Mouse (Mus musculus) cerebellum, adult 2 months (tissue): ENCODE measurements at regions not wholly inside any gene's neighbourhood (a gene's known extent, or its start where the extent isn't known, plus 50 kb on each side); places are given as distances from the start of the nearest gene placed in this dataset.

Experiments used
- CTCF ChIP-seq: fragments of 200-500 bp; IDR thresholded peaks from 2 replicates; pipeline ENCODE4 v1.5.1; 2011; ENCODE audit warnings: low read depth, mild to moderate bottlenecking, control low read depth, low read length, moderate library complexity, borderline replicate concordance; ENCODE audit not compliant: insufficient read depth
- POLR2A ChIP-seq: fragments of 200-500 bp; IDR thresholded peaks from 2 replicates; pipeline ENCODE4 v1.6.1; 2011; ENCODE audit warnings: low read length, control low read depth, borderline replicate concordance; ENCODE audit not compliant: insufficient read depth

DNA sequence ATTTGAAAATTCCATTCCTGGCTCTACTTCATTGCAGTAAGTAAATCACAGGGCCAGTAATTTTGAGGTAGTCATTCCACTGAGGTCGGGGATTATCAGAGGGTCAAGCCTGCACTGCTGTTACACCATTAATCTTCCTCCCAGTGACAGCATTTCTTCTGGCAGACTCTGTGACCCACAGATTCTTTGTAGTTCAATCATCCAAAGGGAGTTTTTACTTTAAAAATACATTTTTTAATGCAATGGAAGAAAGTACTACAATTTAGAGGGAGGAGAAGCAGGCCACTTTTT, 537.6 kb downstream of the Ccdc50 start:
- TF ChIP-seq CTCF = no peak
- TF ChIP-seq POLR2A = no peak
